Mouse (Mus musculus): ENCODE measurements around the gene Arpp21. TPM values are rescaled to one million over a fixed set of nuclear protein-coding genes. Genes with fewer than 3 reads are reported as not detected.

Arpp21 gene
- total RNA-seq, 2 experiments from 2014 or later = 81.0 to 87.2 TPM

GRCm38 (mm10) chr9:112032169-112032568 lies 203.6 kb downstream of the Arpp21 start:
- no peak for DNase-seq (ENCODE audit: low spot score in 2 of 2)

DNA sequence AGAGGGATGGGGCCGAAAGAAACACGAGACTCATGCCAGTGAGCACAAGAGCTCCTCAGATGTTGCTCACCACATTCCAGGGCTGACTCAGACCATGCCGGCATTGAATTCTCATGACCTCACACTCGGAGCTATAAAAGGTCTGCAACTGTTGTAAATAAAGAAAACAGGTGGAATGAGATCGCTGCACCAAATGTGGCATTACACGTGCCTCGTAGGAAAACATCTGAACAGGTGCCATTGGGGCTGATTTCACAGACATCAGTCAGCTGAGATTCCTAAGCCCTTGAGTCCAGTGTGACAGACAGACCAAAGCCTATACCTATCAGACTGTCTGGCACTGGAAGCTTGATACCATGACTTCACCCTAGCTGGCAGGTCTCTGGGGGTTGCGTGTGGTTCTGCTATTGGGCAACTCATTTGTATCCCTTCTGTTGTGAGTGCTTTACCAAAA lies 212.1 kb downstream of the Arpp21 start:
- no peak for DNase-seq (ENCODE audit: low spot score in 2 of 2)

GRCm38 (mm10) chr9:112023111-112023510 lies 212.6 kb downstream of the Arpp21 start:
- DNase-seq (ENCODE audit: low spot score in 2 of 2) = no peak

Small RNA genes within 50 kb of the gene (microRNA-seq; reads per million reads assigned to microRNA genes)
- gene Mir128-2 = 360 reads per million, percentile 62 among the genes with 10 or more reads in this experiment

Measured in gastrocnemius, postnatal 4 days (tissue).